Mouse (Mus musculus) embryonic fibroblast, embryonic 13.5 days (primary cell): Measurements from ENCODE around the gene Mri1. TPM values are rescaled to one million over a fixed set of nuclear protein-coding genes. Genes with fewer than 3 reads are reported as not detected.
"Not testable (repeated sequence)": the region's sequence is repeated elsewhere in the genome, so short reads cannot be mapped to it uniquely, and the experiment has no call there.

Experiments used
- H3K27ac ChIP-seq: 2 replicates; pipeline ENCODE4 v1.5.1; 2012; ENCODE audit warnings: low read length, control low read depth, inconsistent platforms; ENCODE audit not compliant: insufficient read depth
- H3K4me1 ChIP-seq: 2 replicates; pipeline ENCODE4 v1.6.1; 2011; ENCODE audit warnings: low read length; ENCODE audit not compliant: control insufficient read depth, insufficient read depth
- H3K4me3 ChIP-seq: 2 replicates; pipeline ENCODE4 v1.5.1; 2011; ENCODE audit warnings: mild to moderate bottlenecking, control low read depth, low read length; ENCODE audit not compliant: insufficient read depth
- CTCF ChIP-seq: IDR thresholded peaks from 2 replicates; pipeline ENCODE4 v1.5.1; 2011; ENCODE audit warnings: mild to moderate bottlenecking, control low read depth, low read length, moderate library complexity, borderline replicate concordance; ENCODE audit not compliant: insufficient read depth
- POLR2A ChIP-seq: IDR thresholded peaks from 2 replicates; pipeline ENCODE4 v1.6.1; 2011; ENCODE audit warnings: low read depth, mild to moderate bottlenecking, control low read depth, low read length, moderate library complexity
- polyA plus RNA-seq: library from polyadenylated mRNA; stranded (reverse); fragments of >200 nt; gene quantifications from 2 replicates; pipeline ENCODE4 v1.2.4, GENCODE M21; 2011; ENCODE audit warnings: low read depth; ENCODE audit not compliant: missing spikeins, insufficient read length

The Mri1 gene
- polyA plus RNA-seq, result 16.7 and 25.1 TPM in 2 replicates

DNA sequence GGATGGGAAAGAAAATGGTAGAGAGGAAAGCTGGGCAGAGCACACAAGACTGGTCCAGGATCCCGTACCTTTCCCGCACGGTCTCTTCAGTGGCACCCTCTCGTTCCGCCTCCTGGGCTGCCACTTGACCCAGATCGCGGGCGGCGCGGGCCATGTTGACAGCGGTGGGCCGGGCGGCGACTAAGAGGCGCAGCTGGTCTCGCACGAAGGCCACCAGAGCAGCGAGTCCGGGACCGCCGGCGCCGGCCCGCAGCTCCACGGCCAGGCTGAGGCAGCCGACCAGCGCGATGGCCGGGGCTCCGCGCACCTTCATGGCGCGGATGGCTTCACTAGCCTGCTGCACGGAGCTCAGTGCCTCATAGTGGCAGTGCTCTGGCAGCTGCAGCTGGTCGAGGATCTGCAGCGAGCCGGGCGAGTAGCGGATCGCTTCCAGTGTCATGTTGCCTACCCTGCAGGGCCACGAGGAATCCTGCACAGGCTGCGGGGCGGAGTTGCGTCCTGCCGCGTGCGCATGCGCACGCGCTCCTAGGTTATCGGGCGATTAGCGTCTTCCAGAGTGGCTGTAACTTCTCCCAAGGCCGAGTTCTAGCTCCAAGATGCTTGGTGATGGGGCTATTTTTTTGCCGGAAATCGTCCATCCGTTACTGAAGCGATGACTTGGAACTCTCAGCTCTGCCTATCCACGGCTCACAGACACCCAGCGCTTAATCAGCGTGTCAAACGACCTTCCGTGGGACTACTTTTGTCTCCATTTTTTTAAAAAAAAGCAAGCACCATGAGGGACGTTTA, at the start of gene Mri1:
Gene Mri1 (minus strand): TSS at position 505 of the 789 bp plus-strand sequence.
- TF ChIP-seq CTCF (no peak), POLR2A (peak; percentile 87)
- H3K4me1 ChIP-seq, result peaks cover 5% of the 10 kb centered on the region; the same call in 1 of the 2 replicates
- peak within 1 kb of the TSS; percentile 64 for H3K4me3 ChIP-seq
- peak within 1 kb of the TSS; percentile 80 for H3K27ac ChIP-seq

DNA sequence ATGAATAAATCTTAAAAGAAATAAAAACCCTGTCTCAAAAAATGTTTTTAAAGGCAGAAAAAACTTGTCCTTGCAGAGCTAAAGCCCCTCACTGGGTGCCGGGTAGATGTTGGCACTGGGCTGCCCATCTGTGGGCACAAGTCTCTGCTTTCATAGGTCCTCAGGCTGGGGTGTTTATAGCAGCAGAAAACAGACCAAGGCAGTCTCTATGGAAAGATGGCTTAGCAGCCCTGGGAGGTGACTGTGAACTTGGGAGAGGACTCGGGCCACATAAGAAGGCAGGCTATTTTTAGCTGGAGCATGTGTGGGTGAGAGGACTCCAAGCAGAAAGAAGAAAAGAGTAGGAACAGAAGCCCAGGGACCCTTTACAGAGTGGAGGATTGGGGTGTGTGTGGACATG, 46.8 kb upstream of the Mri1 start:
- no peaks in the 10 kb centered on the region for H3K4me1 ChIP-seq
- TF ChIP-seq POLR2A, result no peak
- no peak for TF ChIP-seq CTCF
- H3K27ac ChIP-seq, result no peak overlapping the region
- H3K4me3 ChIP-seq, result no peak overlapping the region

DNA sequence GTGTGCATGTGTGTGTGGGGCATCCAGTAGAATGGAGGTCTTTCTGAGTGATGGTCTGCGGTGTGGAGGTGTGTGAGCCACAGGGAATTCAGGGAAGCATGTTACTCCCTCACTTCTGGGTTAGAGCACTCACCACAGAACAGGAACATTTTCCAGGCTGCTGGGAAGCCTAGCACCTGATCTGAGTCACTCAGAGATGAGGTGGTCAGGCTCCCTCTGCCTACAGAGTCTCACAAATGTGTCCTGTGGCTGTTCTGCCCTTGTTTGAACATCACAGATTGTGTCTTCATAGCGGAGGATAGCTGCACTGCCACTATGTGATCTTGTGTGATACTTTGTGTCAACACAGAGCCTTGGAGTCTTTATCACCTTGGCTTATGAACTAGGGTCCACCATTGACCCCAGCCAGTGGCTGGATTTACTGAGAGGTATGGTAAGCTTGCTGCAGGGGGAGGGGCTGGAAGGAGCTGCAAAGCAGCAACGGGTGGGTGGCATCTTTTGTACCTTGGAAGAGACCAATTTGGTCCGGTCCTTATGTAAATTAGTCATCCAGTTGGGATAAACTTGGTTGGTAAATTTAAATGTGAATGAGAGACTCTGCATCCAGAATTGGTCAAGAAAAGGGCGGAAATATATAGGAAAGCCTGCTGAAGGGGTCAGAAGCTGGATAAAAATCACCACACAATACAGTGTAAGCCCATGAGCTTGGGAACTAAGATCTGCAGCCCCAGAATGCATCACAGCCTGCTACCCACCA, 40.1 kb upstream of the Mri1 start:
- H3K27ac ChIP-seq, result no peak overlapping the region

DNA sequence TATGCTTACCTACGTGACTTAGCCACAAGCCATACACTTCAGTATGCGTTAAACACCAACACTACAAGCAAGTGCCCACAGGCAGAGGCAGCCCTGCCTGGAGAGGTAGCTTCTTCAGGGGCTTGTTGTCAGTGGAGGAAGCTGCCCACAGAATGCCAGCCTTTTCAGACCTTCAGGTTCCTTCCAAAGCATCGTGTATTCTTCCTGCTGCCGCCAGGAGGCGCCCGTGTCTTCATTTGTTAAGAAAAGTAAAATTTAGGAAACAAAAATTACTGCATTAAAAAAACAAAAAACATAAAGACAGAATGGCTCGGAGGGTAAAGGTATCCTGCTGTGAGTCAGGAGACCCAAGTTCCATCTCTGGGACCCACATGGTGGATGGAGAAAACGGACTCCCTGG, 34.6 kb upstream of the Mri1 start:
- TF ChIP-seq POLR2A (no peak), CTCF (0 out of 2 replicates have a peak, but pooled peaks have one; percentile 13)
- H3K27ac ChIP-seq, result no peak overlapping the region
- 0 out of 2 replicates have a peak, but pooled peaks cover 2% of the 10 kb centered on the region for H3K4me1 ChIP-seq
- H3K4me3 ChIP-seq, result no peak overlapping the region

More for the DNA sequence above, 40.1 kb upstream of the Mri1 start:
- Histone ChIP-seq H3K4me1 (no peaks in the 10 kb centered on the region), H3K4me3 (no peak overlapping the region)
- no peak for TF ChIP-seq POLR2A
- TF ChIP-seq CTCF, result no peak

DNA sequence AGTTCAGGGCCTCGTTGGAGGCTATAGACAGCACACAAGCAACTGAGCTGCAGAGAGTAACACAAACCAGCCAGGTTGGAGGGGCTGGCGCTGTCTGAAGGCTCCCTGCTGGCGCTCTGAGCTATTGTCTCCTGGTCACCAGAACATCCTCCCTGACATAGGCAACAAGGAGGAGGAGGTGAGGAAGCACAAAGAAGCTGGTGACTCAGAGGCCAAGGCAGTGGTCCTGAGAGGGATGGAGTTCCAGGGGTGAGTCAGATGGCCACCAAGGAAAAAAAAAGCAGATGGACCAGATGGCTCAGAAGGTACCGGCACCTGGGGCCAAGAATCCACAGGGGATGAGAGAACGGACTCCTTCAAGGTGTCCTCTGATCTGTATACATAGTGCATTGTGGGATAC, 34.0 kb upstream of the Mri1 start:
- TF ChIP-seq POLR2A (no peak), CTCF (no peak)
- no peak overlapping the region for H3K4me3 ChIP-seq
- H3K27ac ChIP-seq, result no peak overlapping the region
- 0 out of 2 replicates have a peak, but pooled peaks cover 2% of the 10 kb centered on the region for H3K4me1 ChIP-seq

DNA sequence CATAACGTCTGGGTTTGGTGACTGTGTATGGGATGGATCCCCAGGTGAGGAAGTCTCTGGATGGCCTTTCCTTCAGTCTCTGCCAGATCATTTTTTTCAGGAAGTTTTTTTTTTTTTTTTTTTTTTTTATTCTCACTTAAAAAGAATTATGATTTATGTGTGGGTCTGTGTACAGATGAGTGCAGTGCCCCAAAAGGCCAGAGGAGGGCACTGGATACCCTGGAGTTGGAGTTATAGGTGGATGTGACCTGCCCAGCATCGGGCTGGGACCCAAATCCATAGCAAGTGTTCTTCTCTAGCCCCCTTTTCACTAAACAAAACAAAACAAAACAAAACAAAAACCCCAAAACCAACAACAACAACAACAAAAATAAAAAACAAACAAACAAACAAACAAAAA, 31.8 kb upstream of the Mri1 start:
- TF ChIP-seq CTCF (0 out of 2 replicates have a peak, but pooled peaks have one; percentile 11), POLR2A (no peak)

DNA sequence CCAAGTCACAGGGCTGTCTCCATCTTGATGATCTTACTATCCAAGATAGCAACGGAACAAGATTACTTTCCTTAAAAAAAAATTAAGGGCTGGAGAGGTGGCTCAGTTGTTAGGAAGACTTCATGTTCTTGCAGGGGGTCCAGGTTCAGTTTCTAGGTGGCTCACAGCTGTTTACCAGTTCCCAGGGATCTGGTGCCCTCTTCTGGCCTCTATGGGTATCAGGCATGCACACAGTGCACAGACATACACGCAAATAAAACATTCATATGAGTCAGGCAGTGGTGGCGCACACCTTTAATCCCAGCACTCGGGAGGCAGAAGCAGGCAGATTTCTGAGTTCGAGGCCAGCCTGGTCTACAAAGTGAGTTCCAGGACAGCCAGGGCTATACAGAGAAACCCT, 28.5 kb upstream of the Mri1 start:
- not testable (repeated sequence) for H3K27ac ChIP-seq, H3K4me1 ChIP-seq, H3K4me3 ChIP-seq
- peak; percentile 44; the same call in 1 of the 2 replicates for TF ChIP-seq CTCF

More for the DNA sequence above, 31.8 kb upstream of the Mri1 start:
- H3K4me1 ChIP-seq, result peaks cover 6% of the 10 kb centered on the region
- no peak overlapping the region for H3K4me3 ChIP-seq
- H3K27ac ChIP-seq, result no peak overlapping the region

DNA sequence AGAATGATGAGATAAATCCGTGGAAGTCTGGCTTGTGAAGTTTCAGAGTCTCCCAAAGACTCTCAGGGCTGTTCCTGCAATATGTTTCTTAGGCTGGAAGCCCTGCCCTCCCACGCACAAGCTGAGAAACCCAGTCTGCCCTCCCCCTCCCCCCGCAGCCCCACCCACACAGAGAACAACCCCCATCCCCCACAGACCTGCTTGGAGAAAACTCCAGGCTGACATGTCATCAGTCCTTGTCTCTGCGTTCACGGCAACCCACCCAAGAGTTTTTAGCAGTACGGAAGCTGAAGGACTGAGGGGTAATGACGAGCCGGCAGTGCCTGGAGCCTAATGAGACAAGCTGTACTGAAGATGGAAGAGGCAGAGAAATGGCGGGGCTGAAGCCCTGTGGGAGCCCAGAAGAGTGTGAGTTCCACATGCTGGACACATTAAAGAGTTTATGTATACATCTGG, 27.5 kb upstream of the Mri1 start:
- Histone ChIP-seq H3K27ac (peak overlapping the region; percentile 77), H3K4me3 (peak overlapping the region; percentile 23), H3K4me1 (peaks cover 7% of the 10 kb centered on the region)
- TF ChIP-seq POLR2A (peak; percentile 71), CTCF (no peak)

DNA sequence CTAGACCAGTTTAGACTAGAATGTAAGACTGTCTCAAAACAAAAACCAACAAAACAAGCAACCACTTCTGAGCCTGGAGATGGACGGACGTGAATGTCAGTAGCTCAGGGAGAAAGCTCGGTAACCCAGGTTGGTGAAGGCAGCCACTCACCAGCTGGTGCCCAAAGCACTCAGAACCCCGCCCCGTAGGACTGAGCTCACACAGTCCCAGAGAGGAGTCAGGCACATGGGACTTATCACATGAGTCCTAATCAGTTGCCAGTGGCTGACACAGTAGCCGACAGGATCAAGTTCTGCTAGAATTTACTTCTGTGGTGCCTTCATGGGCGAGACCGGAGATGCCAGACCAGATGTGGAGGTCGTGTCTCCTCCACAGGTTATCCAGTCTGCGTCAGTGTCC, 23.7 kb upstream of the Mri1 start:
- H3K4me1 ChIP-seq, result peaks cover 7% of the 10 kb centered on the region
- H3K4me3 ChIP-seq, result no peak overlapping the region
- H3K27ac ChIP-seq, result no peak overlapping the region
- TF ChIP-seq POLR2A, result no peak
- TF ChIP-seq CTCF, result no peak

DNA sequence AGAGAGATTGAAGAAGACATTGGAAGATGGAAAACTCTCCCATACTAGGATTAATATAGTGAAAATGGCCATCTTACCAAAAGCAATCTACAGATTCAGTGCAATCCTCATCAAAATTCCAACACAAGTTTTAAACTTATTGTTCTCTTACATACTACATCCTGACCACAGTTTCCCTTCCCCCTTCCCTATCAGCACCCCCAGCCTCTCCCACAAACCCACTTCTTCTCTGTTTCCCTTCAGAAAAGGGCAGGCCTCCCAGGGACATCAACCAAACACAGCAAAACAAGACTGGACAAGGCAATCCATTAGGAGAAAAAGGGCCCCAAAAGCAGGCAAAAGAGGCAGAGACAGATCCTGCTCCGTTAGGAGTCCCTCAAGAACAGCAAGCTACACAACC, 19.3 kb upstream of the Mri1 start:
- TF ChIP-seq POLR2A, result no peak
- TF ChIP-seq CTCF, result no peak
- no peak overlapping the region for H3K4me3 ChIP-seq
- H3K4me1 ChIP-seq, result no peaks in the 10 kb centered on the region
- H3K27ac ChIP-seq, result no peak overlapping the region
